Comparison of ENCODE assay signal across 12 mouse cellular contexts in genomic region chr14:10122176-10122575, GRCm38 (mm10).
A peak's percentile ranks its signal among the peaks of the same experiment; 100 is the strongest.
DNase-seq lines count a peak whose midpoint lies in the region.
"Had no signal": no experiment of that assay in that cellular context is flagged by ENCODE, and none has a peak within 500 bp of the region (broad histone marks: within the 10 kb centered on the region; RNA-seq: fewer than 3 reads in every experiment).

No protein-coding gene starts in this region.

- peak; percentile 16 to 28 for DNase-seq in cerebellum, postnatal 14 days
- DNase-seq in cerebellum, adult 11 months, result no peak
- DNase-seq in kidney, adult 8-10 months, result peak; percentile 44 to 64
- no peak for DNase-seq in kidney, postnatal 4 days
- peak; percentile 37 for DNase-seq in Muller cell, postnatal 12 days (ENCODE audit: inconsistent ontology term)
- peak; percentile 18 to 42 for DNase-seq in kidney, postnatal 25 days
- no peak for DNase-seq in liver
- DNase-seq: adrenal gland, adult 2 months; adrenal gland, postnatal 25 days; cerebellum, adult 8-10 months; forebrain, postnatal 0 days; gastrocnemius, postnatal 14 days had no signal

Comparison
In these comparisons a context has a peak if more than half of its experiments do, and no peak if none do; other contexts are left out.
1. DNase-seq: peak in cerebellum, postnatal 14 days (2 of 2), kidney, adult 8-10 months (2 of 2), Muller cell, postnatal 12 days (single experiment) and kidney, postnatal 25 days (2 of 2); none in cerebellum, adult 11 months (single experiment), kidney, postnatal 4 days (0 of 2) and liver (single experiment).